Mouse (Mus musculus) CH12.LX (cell line): Measurements from ENCODE around the gene Ppp1r3a. TPM values are rescaled to one million over a fixed set of nuclear protein-coding genes. Genes with fewer than 3 reads are reported as not detected.

Experiments
- DNase-seq: peaks from one replicate; pipeline ENCODE4 v3.0.0-alpha.2; 2013; ENCODE audit errors: extremely low read depth
- H3K27ac ChIP-seq: 2 replicates; pipeline ENCODE4 v1.5.1; 2012; ENCODE audit warnings: low read depth, mild to moderate bottlenecking, control low read depth, moderate library complexity; ENCODE audit not compliant: insufficient read depth
- H3K27me3 ChIP-seq: replicated peaks from 2 replicates; pipeline ENCODE3; 2012; ENCODE audit warnings: inconsistent platforms
- H3K36me3 ChIP-seq, 2 experiments: replicated peaks in 1 of 2; 2 replicates each; pipeline versions ENCODE3 to v1.6.1; 2012; ENCODE audit warnings: inconsistent platforms in 1 of 2, low read length in 1 of 2, mild to moderate bottlenecking in 1 of 2, mixed read lengths in 1 of 2, moderate library complexity in 1 of 2; ENCODE audit not compliant: control insufficient read depth in 1 of 2, insufficient read depth in 1 of 2
- H3K4me1 ChIP-seq, 2 experiments: 2 replicates each; pipeline ENCODE4 v1.6.1; 2012; ENCODE audit warnings: inconsistent platforms in 1 of 2, moderate library complexity in 1 of 2; ENCODE audit not compliant: insufficient read depth in 2 of 2, control insufficient read depth in 1 of 2
- H3K4me2 ChIP-seq: 2 replicates; pipeline ENCODE4 v1.6.1; 2012; ENCODE audit warnings: low read depth, mild to moderate bottlenecking, control low read depth; ENCODE audit not compliant: poor library complexity, insufficient read depth, severe bottlenecking
- H3K4me3 ChIP-seq, 3 experiments: fragments of 150-350 bp in 1 of 3; sonication (generic) in 1 of 3; replicated peaks in 1 of 3; 2 replicates each; pipeline versions ENCODE3 to v1.5.1; 2011 to 2012; ENCODE audit warnings: low read depth in 2 of 3, low read length in 2 of 3, mild to moderate bottlenecking in 2 of 3, moderate library complexity in 2 of 3, control low read depth in 1 of 3, improper control_type of control experiment in 1 of 3, inconsistent platforms in 1 of 3, mixed read lengths in 1 of 3; ENCODE audit not compliant: poor library complexity in 1 of 3
- H3K79me2 ChIP-seq: replicated peaks from 2 replicates; pipeline ENCODE4 v1.6.1; 2012; ENCODE audit warnings: mild to moderate bottlenecking, moderate library complexity; ENCODE audit not compliant: control insufficient read depth, poor library complexity, insufficient read depth, severe bottlenecking; ENCODE audit errors: extremely low read depth
- H3K9ac ChIP-seq: 2 replicates; pipeline ENCODE4 v1.6.1; 2012; ENCODE audit warnings: low read depth, mild to moderate bottlenecking, control low read depth, moderate library complexity; ENCODE audit not compliant: insufficient read depth
- H3K9me3 ChIP-seq: replicated peaks from 2 replicates; pipeline ENCODE3; 2012; ENCODE audit warnings: low read length, inconsistent platforms, mixed read lengths
- BHLHE40 ChIP-seq: IDR thresholded peaks from 2 replicates; pipeline ENCODE4 v1.6.1; 2011; ENCODE audit warnings: mild to moderate bottlenecking, low read depth, low read length, improper control_type of control experiment
- CHD2 ChIP-seq: IDR thresholded peaks from 2 replicates; pipeline ENCODE4 v1.6.1; 2011; ENCODE audit warnings: low read length, improper control_type of control experiment
- CTCF ChIP-seq, 2 experiments: IDR thresholded peaks in 1 of 2; conservative IDR thresholded peaks in 1 of 2; 2 replicates each; pipeline ENCODE4 v1.5.1; 2011 to 2012; ENCODE audit warnings: low read depth in 2 of 2, low read length in 2 of 2, improper control_type of control experiment in 1 of 2, inconsistent platforms in 1 of 2, mild to moderate bottlenecking in 1 of 2, moderate library complexity in 1 of 2
- EP300 ChIP-seq: IDR thresholded peaks from 2 replicates; pipeline ENCODE4 v1.6.1; 2011; ENCODE audit warnings: low read length, improper control_type of control experiment
- HCFC1 ChIP-seq: IDR thresholded peaks from 2 replicates; pipeline ENCODE4 v1.6.1; 2012; ENCODE audit warnings: low read depth, mild to moderate bottlenecking, inconsistent platforms, low read length, improper control_type of control experiment
- MAFK ChIP-seq: IDR thresholded peaks from 2 replicates; pipeline ENCODE4 v1.6.1; 2011; ENCODE audit warnings: low read length, improper control_type of control experiment; ENCODE audit not compliant: insufficient replicate concordance
- MAX ChIP-seq: IDR thresholded peaks from 2 replicates; pipeline ENCODE4 v1.6.1; 2011; ENCODE audit warnings: low read length, improper control_type of control experiment
- MXI1 ChIP-seq: IDR thresholded peaks from 2 replicates; pipeline ENCODE4 v1.6.1; 2011; ENCODE audit warnings: mild to moderate bottlenecking, low read depth, low read length, improper control_type of control experiment
- NELFE ChIP-seq: IDR thresholded peaks from 2 replicates; pipeline ENCODE4 v1.6.1; 2011; ENCODE audit warnings: low read depth, low read length, improper control_type of control experiment
- PAX5 ChIP-seq: IDR thresholded peaks from 2 replicates; pipeline ENCODE4 v1.6.1; 2012; ENCODE audit warnings: low read length, inconsistent platforms, mixed read lengths
- RCOR1 ChIP-seq: conservative IDR thresholded peaks from 2 replicates; pipeline ENCODE4 v1.6.1; 2012; ENCODE audit warnings: low read depth, mild to moderate bottlenecking, inconsistent platforms, low read length, improper control_type of control experiment
- UBTF ChIP-seq: IDR thresholded peaks from 2 replicates; pipeline ENCODE4 v1.6.1; 2012; ENCODE audit warnings: low read depth, mild to moderate bottlenecking, inconsistent platforms, low read length, improper control_type of control experiment, moderate library complexity
- USF1 ChIP-seq: IDR thresholded peaks from 2 replicates; pipeline ENCODE4 v1.6.1; 2014; ENCODE audit warnings: low read depth, mild to moderate bottlenecking, inconsistent platforms, low read length, improper control_type of control experiment
- ZC3H11A ChIP-seq: IDR thresholded peaks from 2 replicates; pipeline ENCODE4 v1.6.1; 2012; ENCODE audit warnings: low read depth, mild to moderate bottlenecking, inconsistent platforms, low read length, improper control_type of control experiment
- ZKSCAN1 ChIP-seq: IDR thresholded peaks from 2 replicates; pipeline ENCODE4 v1.6.1; 2012; ENCODE audit warnings: low read depth, inconsistent platforms, low read length, improper control_type of control experiment, borderline replicate concordance
- ZMIZ1 ChIP-seq: IDR thresholded peaks from 2 replicates; pipeline ENCODE4 v1.6.1; 2012; ENCODE audit warnings: low read depth, mild to moderate bottlenecking, inconsistent platforms, low read length, improper control_type of control experiment
- ZNF384 ChIP-seq: IDR thresholded peaks from 2 replicates; pipeline ENCODE4 v1.6.1; 2012; ENCODE audit warnings: low read depth, low read length, improper control_type of control experiment, inconsistent platforms
- dilution Hi-C: fragments of 300-500 bp; cut with MboI; formaldehyde crosslinking; loops from 2 replicates; pipeline ENCODE4 v1.14.3; 2020; ENCODE audit warnings: low sequenced_read_pairs; ENCODE audit not compliant: extremely low pct_unique_long_range_greater_than_20kb, extremely low pct_ligation_motif_present
- in situ Hi-C: fragments of 300-500 bp; cut with MboI; formaldehyde crosslinking; loops from 3 replicates; pipeline ENCODE4 v1.14.3; 2019; ENCODE audit warnings: low sequenced_read_pairs, low pct_ligation_motif_present, low pct_unique_long_range_greater_than_20kb, mixed read lengths
- polyA plus RNA-seq: library from polyadenylated mRNA; unstranded; fragments of >175 nt; gene quantifications from 2 replicates; pipeline ENCODE4 v1.2.1, GENCODE M21; 2012; ENCODE audit warnings: low read depth; ENCODE audit not compliant: insufficient read length
- total RNA-seq, 2 experiments: library from RNA; depleted of rRNA; stranded (reverse); fragments of 300-350 nt in 1 of 2; fragments of >200 nt in 1 of 2; gene quantifications; 2 replicates each; pipeline ENCODE4 v1.2.3; 2012 to 2014

Gene Ppp1r3a
- total and polyA plus RNA-seq, 3 experiments: not detected

GRCm38 (mm10) chr6:14753512-14753911, 1.6 kb downstream of the Ppp1r3a start:
- in situ Hi-C loops: no loop called here
- dilution Hi-C loops: no loop called here

GRCm38 (mm10) chr6:14752211-14752610, 2.9 kb downstream of the Ppp1r3a start:
- H3K27ac ChIP-seq: no peak overlapping the region
- in situ Hi-C loops: no loop called here
- no peaks in the 10 kb centered on the region for H3K27me3 ChIP-seq
- no peaks in the 10 kb centered on the region for H3K4me1 ChIP-seq
- no peak overlapping the region for H3K9ac ChIP-seq
- no peak overlapping the region for H3K4me3 ChIP-seq
- DNase-seq: no peak
- H3K9me3 ChIP-seq: no peaks in the 10 kb centered on the region
- H3K36me3 ChIP-seq: no peaks in the 10 kb centered on the region
- H3K79me2 ChIP-seq: no peaks in the 10 kb centered on the region
- H3K4me2 ChIP-seq: no peak overlapping the region
- TF ChIP-seq EP300 (no peak), ZNF384 (no peak), ZKSCAN1 (no peak), ZMIZ1 (no peak), UBTF (no peak), ZC3H11A (no peak)
- dilution Hi-C loops: no loop called here

More at GRCm38 (mm10) chr6:14753512-14753911, 1.6 kb downstream of the Ppp1r3a start:
- DNase-seq: no peak
- H3K4me1 ChIP-seq: no peaks in the 10 kb centered on the region
- H3K36me3 ChIP-seq: no peaks in the 10 kb centered on the region
- H3K4me2 ChIP-seq: no peak overlapping the region
- no peak overlapping the region for H3K4me3 ChIP-seq
- H3K79me2 ChIP-seq: no peaks in the 10 kb centered on the region
- no peak overlapping the region for H3K27ac ChIP-seq
- no peak overlapping the region for H3K9ac ChIP-seq
- H3K9me3 ChIP-seq: no peaks in the 10 kb centered on the region
- no peaks in the 10 kb centered on the region for H3K27me3 ChIP-seq
- TF ChIP-seq BHLHE40: no peak
- TF ChIP-seq CHD2: no peak
- TF ChIP-seq MXI1: no peak
- TF ChIP-seq USF1: no peak
- no peak for TF ChIP-seq NELFE
- no peak for TF ChIP-seq MAFK
- no peak for TF ChIP-seq MAX
- TF ChIP-seq HCFC1: no peak
- TF ChIP-seq PAX5: no peak
- no peak for TF ChIP-seq RCOR1
- no peak for TF ChIP-seq ZKSCAN1
- TF ChIP-seq CTCF (conservative IDR thresholded peaks at IDR 0.05 in 1 of 2, IDR thresholded peaks at IDR 0.05 in 1 of 2; ENCODE audit: low read depth in 2 of 2, low read length in 2 of 2): no peak
